Mouse (Mus musculus) myocyte (in vitro differentiated cells): ENCODE results near the gene Sgo1. TPM values are rescaled to one million over a fixed set of nuclear protein-coding genes. Genes with fewer than 3 reads are reported as not detected.
"Not testable (repeated sequence)": the region's sequence is repeated elsewhere in the genome, so short reads cannot be mapped to it uniquely, and the experiment has no call there.

ENCODE experiments used
- H3K27me3 ChIP-seq: one replicate; pipeline ENCODE4 v1.6.1; 2011; ENCODE audit not compliant: control insufficient read depth, insufficient read depth, insufficient read length
- H3K36me3 ChIP-seq: one replicate; pipeline ENCODE4 v1.6.1; 2011; ENCODE audit not compliant: control insufficient read depth, insufficient read depth
- H3K4me2 ChIP-seq: one replicate; pipeline ENCODE4 v1.6.1; 2011; ENCODE audit warnings: low read depth, control low read depth
- H3K4me3 ChIP-seq: one replicate; pipeline ENCODE4 v1.5.1; 2011; ENCODE audit warnings: mild to moderate bottlenecking, control low read depth, moderate library complexity
- H3K79me2 ChIP-seq: one replicate; pipeline ENCODE4 v1.6.1; 2011; ENCODE audit not compliant: control insufficient read depth, insufficient read depth
- H3ac ChIP-seq: one replicate; pipeline ENCODE4 v1.6.1; 2011; ENCODE audit not compliant: control insufficient read depth, insufficient read length
- CEBPB ChIP-seq: IDR thresholded peaks from 2 replicates; pipeline ENCODE4 v1.6.1; 2011; ENCODE audit warnings: mild to moderate bottlenecking, moderate library complexity; ENCODE audit not compliant: poor library complexity, insufficient read depth, severe bottlenecking
- E2F4 ChIP-seq: IDR thresholded peaks from one replicate; pipeline ENCODE4 v1.6.1; 2011; ENCODE audit warnings: mild to moderate bottlenecking, control low read depth, moderate library complexity; ENCODE audit not compliant: insufficient read depth
- MAX ChIP-seq: IDR thresholded peaks from one replicate; pipeline ENCODE4 v1.6.1; 2011; ENCODE audit warnings: low read depth, mild to moderate bottlenecking, control low read depth
- MYOD1 ChIP-seq, 3 experiments: IDR thresholded peaks; one replicate each; pipeline ENCODE4 v1.6.1; 2011; ENCODE audit warnings: control low read depth in 2 of 3, low read depth in 2 of 3, mild to moderate bottlenecking in 2 of 3, moderate library complexity in 1 of 3; ENCODE audit not compliant: insufficient read length in 2 of 3, control insufficient read depth in 1 of 3
- MYOG ChIP-seq, 3 experiments: IDR thresholded peaks; one replicate each; pipeline ENCODE4 v1.6.1; 2011; ENCODE audit warnings: control low read depth in 2 of 3, low read depth in 2 of 3, mild to moderate bottlenecking in 2 of 3; ENCODE audit not compliant: insufficient read length in 2 of 3, control insufficient read depth in 1 of 3, insufficient read depth in 1 of 3
- POLR2A ChIP-seq: IDR thresholded peaks from one replicate; pipeline ENCODE4 v1.6.1; 2011; ENCODE audit warnings: low read depth, mild to moderate bottlenecking, control low read depth, moderate library complexity; ENCODE audit not compliant: insufficient read length
- POLR2AphosphoS2 ChIP-seq: IDR thresholded peaks from one replicate; pipeline ENCODE4 v1.6.1; 2011; ENCODE audit warnings: low read depth, control low read depth; ENCODE audit not compliant: insufficient read length
- REST ChIP-seq: IDR thresholded peaks from one replicate; pipeline ENCODE4 v1.6.1; 2011; ENCODE audit warnings: mild to moderate bottlenecking, control low read depth, moderate library complexity; ENCODE audit not compliant: insufficient read depth, insufficient read length
- SRF ChIP-seq: IDR thresholded peaks from one replicate; pipeline ENCODE4 v1.6.1; 2011; ENCODE audit warnings: low read depth; ENCODE audit not compliant: control insufficient read depth, insufficient read length
- TCF12 ChIP-seq: IDR thresholded peaks from one replicate; pipeline ENCODE4 v1.6.1; 2011; ENCODE audit warnings: mild to moderate bottlenecking, control low read depth; ENCODE audit not compliant: poor library complexity, insufficient read depth, severe bottlenecking
- TCF3 ChIP-seq: IDR thresholded peaks from one replicate; pipeline ENCODE4 v1.6.1; 2011; ENCODE audit warnings: low read depth, control low read depth; ENCODE audit not compliant: insufficient read length
- USF1 ChIP-seq: IDR thresholded peaks from one replicate; pipeline ENCODE4 v1.6.1; 2011; ENCODE audit warnings: low read depth, mild to moderate bottlenecking, control low read depth, moderate library complexity
- polyA plus RNA-seq: library from polyadenylated mRNA; unstranded; fragments of >200 nt; fragmentation: generic; extraction: Trizol; gene quantifications from one replicate; pipeline ENCODE4 v1.2.1, GENCODE M21; 2012; ENCODE audit warnings: missing spikeins

Gene Sgo1
- polyA plus RNA-seq, 1 experiment, result 3.1 TPM

DNA sequence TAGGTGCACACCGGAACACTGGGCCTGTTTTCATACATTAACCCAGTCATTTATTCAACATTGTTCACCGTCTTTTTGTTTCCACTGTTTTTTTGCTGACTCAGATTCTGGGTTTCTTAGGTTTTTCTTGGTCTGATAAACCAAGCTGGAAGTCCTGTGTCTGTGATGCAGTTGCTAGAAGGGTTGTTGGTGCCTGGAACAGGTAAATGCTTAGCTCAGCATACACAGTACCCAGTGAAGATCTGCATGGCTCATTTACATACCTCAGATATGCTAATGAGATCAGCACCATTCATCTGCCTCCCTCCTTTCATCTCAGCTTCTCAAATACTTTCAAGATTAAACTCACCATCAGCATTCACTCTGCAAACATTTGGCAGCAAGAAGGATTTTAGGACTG lies 30.5 kb downstream of the Sgo1 start:
- TF ChIP-seq CEBPB (no peak), TCF3 (no peak), USF1 (no peak), TCF12 (no peak), POLR2A (no peak), MYOG (IDR thresholded peaks at IDR 0.05; ENCODE audit: control insufficient read depth in 1 of 3, insufficient read depth in 1 of 3, insufficient read length in 2 of 3, low read depth in 2 of 3) (no peak), SRF (no peak), E2F4 (no peak), REST (no peak), POLR2AphosphoS2 (no peak), MYOD1 (IDR thresholded peaks at IDR 0.05; ENCODE audit: control insufficient read depth in 1 of 3, insufficient read length in 2 of 3, low read depth in 2 of 3) (no peak), MAX (no peak)
- Histone ChIP-seq H3K4me2 (no peak overlapping the region), H3K36me3 (peaks cover 6% of the 10 kb centered on the region), H3ac (no peak overlapping the region), H3K79me2 (no peaks in the 10 kb centered on the region), H3K4me3 (no peak overlapping the region), H3K27me3 (no peaks in the 10 kb centered on the region)

DNA sequence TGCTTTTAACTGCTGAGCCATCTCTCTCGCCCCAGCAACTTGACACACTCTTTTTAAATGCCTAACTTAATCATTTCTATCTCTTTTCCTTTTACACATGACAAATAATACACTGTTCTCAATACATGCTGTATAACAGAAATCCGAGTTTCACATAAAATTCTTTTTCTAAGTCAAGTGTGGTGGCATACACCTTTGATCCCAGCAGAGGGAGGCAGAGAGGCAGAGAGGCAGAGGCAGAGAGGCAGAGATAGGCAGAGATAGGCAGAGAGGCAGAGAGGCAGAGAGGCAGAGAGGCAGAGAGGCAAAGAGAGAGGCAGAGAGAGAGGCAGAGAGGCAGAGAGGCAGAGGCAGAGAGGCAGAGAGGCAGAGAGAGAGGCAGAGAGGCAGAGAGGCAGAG lies 31.7 kb downstream of the Sgo1 start:
- H3K36me3 ChIP-seq, H3K4me3 ChIP-seq, H3ac ChIP-seq, H3K4me2 ChIP-seq, H3K79me2 ChIP-seq, H3K27me3 ChIP-seq: not testable (repeated sequence)

DNA sequence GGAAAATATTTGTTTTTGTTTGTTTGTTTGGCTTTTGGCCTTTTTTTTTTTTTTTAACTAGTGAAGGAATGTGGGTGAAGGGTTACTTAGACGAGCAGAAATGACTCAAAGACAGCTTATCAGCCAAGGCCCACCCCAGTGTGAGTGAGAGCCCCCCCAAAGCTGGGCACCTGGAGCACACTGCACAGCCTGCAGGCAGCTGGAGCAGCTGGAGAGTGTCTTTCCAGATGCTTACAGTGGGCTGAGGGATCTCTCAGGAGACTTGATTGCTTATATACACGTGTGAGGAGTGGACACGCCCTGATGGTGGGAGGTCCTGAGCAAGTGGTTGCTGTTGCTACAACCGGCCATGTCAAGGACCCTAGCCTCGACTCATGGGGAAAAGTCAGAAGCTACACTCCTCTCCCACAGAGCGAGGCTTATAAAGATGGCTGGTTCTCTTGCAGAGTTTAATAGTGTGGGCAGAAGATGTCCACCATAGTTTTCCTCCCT lies 32.7 kb downstream of the Sgo1 start:
- Histone ChIP-seq H3K36me3 (peaks cover 6% of the 10 kb centered on the region), H3K4me3 (no peak overlapping the region), H3ac (no peak overlapping the region), H3K27me3 (no peaks in the 10 kb centered on the region), H3K79me2 (no peaks in the 10 kb centered on the region), H3K4me2 (no peak overlapping the region)
- TF ChIP-seq MYOD1 (IDR thresholded peaks at IDR 0.05; ENCODE audit: control insufficient read depth in 1 of 3, insufficient read length in 2 of 3, low read depth in 2 of 3), result no peak

DNA sequence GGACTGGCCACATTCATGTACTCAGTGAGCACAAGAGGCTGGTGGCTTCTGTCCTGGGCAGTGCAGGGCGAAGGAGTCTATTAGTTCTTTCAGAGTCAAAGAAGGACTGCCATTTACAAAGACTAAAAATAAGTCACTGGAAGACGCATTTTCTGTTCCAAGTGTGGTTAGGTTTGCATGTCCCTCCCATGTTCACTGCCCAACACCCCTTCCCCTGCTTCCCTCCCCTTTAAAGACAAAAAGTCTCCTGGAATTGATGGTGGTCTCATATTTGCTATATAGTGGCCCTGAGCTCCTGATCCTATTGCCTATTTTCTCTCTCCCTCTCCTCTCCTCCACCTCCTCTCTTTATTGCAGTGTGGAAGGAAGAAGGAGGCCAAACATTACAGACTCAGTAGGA lies 33.2 kb downstream of the Sgo1 start:
- Histone ChIP-seq H3K4me3 (no peak overlapping the region), H3K27me3 (no peaks in the 10 kb centered on the region), H3ac (no peak overlapping the region), H3K79me2 (no peaks in the 10 kb centered on the region), H3K4me2 (no peak overlapping the region), H3K36me3 (peaks cover 6% of the 10 kb centered on the region)
- TF ChIP-seq CEBPB (no peak), MYOG (IDR thresholded peaks at IDR 0.05; ENCODE audit: control insufficient read depth in 1 of 3, insufficient read depth in 1 of 3, insufficient read length in 2 of 3, low read depth in 2 of 3) (no peak), REST (no peak), MYOD1 (IDR thresholded peaks at IDR 0.05; ENCODE audit: control insufficient read depth in 1 of 3, insufficient read length in 2 of 3, low read depth in 2 of 3) (no peak), POLR2A (no peak), TCF3 (no peak), SRF (no peak), E2F4 (no peak), MAX (no peak), USF1 (no peak), POLR2AphosphoS2 (no peak), TCF12 (no peak)

DNA sequence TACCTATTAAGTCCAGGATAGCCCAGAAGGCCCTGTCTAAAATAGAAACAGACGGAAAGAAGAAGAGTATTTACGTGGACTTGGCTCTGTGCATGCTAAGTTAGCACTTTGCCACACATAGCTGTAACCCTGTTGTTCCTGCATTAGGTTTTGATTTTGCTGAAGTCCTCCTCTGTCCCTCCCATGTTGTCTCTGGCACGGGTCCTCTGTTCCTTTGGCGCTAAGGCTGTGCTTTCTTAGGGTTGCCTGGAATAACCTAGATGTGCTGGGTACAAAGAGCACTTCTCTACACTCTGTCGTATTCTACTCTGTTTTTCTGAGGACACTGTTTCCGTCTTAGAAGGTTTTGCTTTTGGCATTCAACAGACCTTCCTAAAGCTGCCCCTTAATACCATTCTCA lies 34.1 kb downstream of the Sgo1 start:
- no peak for TF ChIP-seq POLR2A
- TF ChIP-seq MAX, result no peak
- no peak for TF ChIP-seq TCF3
- no peak for TF ChIP-seq MYOG (IDR thresholded peaks at IDR 0.05; ENCODE audit: control insufficient read depth in 1 of 3, insufficient read depth in 1 of 3, insufficient read length in 2 of 3, low read depth in 2 of 3)
- TF ChIP-seq E2F4, result no peak
- TF ChIP-seq USF1, result no peak
- no peak for TF ChIP-seq SRF
- no peak for TF ChIP-seq CEBPB
- no peak for TF ChIP-seq REST
- TF ChIP-seq POLR2AphosphoS2, result no peak
- Histone ChIP-seq H3K4me2 (no peak overlapping the region), H3ac (no peak overlapping the region), H3K79me2 (no peaks in the 10 kb centered on the region), H3K4me3 (no peak overlapping the region), H3K36me3 (peaks cover 6% of the 10 kb centered on the region), H3K27me3 (no peaks in the 10 kb centered on the region)

DNA sequence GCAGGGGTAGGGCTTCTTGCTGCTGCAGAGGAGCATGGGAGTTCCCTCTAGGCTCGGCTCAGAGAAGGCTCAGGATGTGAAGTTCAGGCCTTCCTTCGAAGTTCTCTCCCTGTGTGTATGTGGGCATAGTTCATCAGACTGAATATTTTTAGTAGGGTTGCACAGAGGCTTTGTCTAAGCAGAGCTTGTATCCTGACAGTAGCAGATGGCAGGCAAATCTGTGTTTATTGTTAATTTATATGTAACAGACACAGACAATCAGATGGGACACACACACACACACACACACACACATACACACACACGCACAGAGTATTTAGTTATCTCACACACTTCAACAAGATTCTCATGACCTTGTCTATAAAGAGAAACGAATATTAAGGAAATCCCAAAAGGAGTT lies 34.5 kb downstream of the Sgo1 start:
- H3ac ChIP-seq, result no peak overlapping the region
- no peak overlapping the region for H3K4me2 ChIP-seq
- H3K4me3 ChIP-seq, result no peak overlapping the region
- TF ChIP-seq USF1, result no peak
- no peak for TF ChIP-seq CEBPB
- no peak for TF ChIP-seq MYOG (IDR thresholded peaks at IDR 0.05; ENCODE audit: control insufficient read depth in 1 of 3, insufficient read depth in 1 of 3, insufficient read length in 2 of 3, low read depth in 2 of 3)
- no peak for TF ChIP-seq REST
- TF ChIP-seq TCF12, result no peak
- TF ChIP-seq MAX, result no peak
- H3K27me3 ChIP-seq, result no peaks in the 10 kb centered on the region
- H3K79me2 ChIP-seq, result no peaks in the 10 kb centered on the region
- H3K36me3 ChIP-seq, result peaks cover 6% of the 10 kb centered on the region
